Mouse (Mus musculus) cerebellum, adult 2 months (tissue): Measurements from ENCODE around the gene Abca7.

ENCODE experiments used
- CTCF ChIP-seq: fragments of 200-500 bp; IDR thresholded peaks from 2 replicates; pipeline ENCODE4 v1.5.1; 2011; ENCODE audit warnings: low read depth, mild to moderate bottlenecking, control low read depth, low read length, moderate library complexity, borderline replicate concordance; ENCODE audit not compliant: insufficient read depth
- POLR2A ChIP-seq: fragments of 200-500 bp; IDR thresholded peaks from 2 replicates; pipeline ENCODE4 v1.6.1; 2011; ENCODE audit warnings: low read length, control low read depth, borderline replicate concordance; ENCODE audit not compliant: insufficient read depth

GRCm38 (mm10) chr10:79989272-79989786, 7.0 kb upstream of the Abca7 start:
- TF ChIP-seq POLR2A, result no peak
- no peak for TF ChIP-seq CTCF
